Mouse (Mus musculus): Measurements from ENCODE around the gene 4933409G03Rik. TPM values are rescaled to one million over a fixed set of nuclear protein-coding genes. Genes with fewer than 3 reads are reported as not detected.

The 4933409G03Rik gene
- polyA plus RNA-seq, 1 experiment from 2014 or later = not detected

Other genes starting within 250 kb of the 4933409G03Rik start
- gene Stk39, start 110.1 kb upstream of the 4933409G03Rik start, polyA plus RNA-seq (2014; fragmentation: Nextera tagmentation; extraction: Ambion mirVana) = 89.0 and 90.8 TPM in 2 replicates
- gene 4932414N04Rik, start 74.1 kb downstream of the 4933409G03Rik start, polyA plus RNA-seq (2014; fragmentation: Nextera tagmentation; extraction: Ambion mirVana) = not detected in 2 replicates

All from heart, embryonic 14.5 days (tissue).